Mouse (Mus musculus): Measurements from ENCODE around the gene Phb. TPM values are rescaled to one million over a fixed set of nuclear protein-coding genes. Genes with fewer than 3 reads are reported as not detected.

Phb gene
- 382 TPM for polyA plus RNA-seq (2014; fragmentation: Illumina TruSeq; extraction: RNeasy Lipid Tissue Mini Kit (QIAGEN cat#74804); ENCODE audit: low read depth, low replicate concordance)

GRCm38 (mm10) chr11:95666529-95667149 is at the start of gene Phb:
Gene Phb, plus strand, starts transcription at chr11:95666957.

DNA sequence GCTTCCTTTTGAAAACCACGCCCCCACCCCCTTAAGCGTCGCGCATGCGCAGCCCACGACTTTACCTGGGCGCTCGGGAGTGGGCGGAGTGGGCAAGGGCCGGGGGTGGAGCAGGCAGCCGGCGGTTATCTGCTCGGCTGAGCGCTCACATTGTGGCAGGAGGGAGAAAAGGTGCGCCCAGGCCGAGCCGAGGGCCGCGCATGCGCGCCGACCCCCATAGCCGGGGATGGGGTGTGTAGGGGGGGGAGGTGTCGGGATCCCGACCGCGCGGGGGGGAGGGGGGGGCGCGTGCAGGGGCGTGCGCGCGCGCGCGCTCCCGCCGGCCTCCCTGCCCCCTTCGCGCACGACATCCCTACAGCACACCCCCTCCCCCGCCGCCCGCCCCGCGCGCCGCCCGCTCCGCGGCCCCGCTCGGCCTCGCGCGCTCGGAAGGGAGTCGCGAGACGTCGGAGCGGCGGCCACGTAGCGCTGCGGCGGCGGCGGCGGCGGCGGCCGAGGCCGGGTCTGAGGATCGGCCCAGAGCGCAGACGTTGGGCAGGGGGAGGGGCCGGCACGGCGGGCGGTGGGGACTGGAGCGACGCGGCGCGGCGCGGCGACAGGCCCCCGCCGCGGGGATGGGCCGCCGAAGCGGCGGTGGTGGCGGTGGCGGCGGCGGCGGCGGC is 45.9 kb downstream of the Phb start, which contains the start of gene Zfp652:
Gene Zfp652 (plus strand): TSS at position 111 of the 662 bp plus-strand sequence.

GRCm38 (mm10) chr11:95723287-95723686 is 56.5 kb downstream of the Phb start, which contains the start of gene B130006D01Rik:
Gene B130006D01Rik, plus strand, starts transcription at chr11:95723587.

Other genes starting within 250 kb of the Phb start
- gene Nxph3, start 152.4 kb upstream of the Phb start, polyA plus RNA-seq (2014; fragmentation: Illumina TruSeq; extraction: RNeasy Lipid Tissue Mini Kit (QIAGEN cat#74804); ENCODE audit: low read depth, low replicate concordance) = 0.21 TPM
- gene Ngfr, start 79.2 kb upstream of the Phb start, polyA plus RNA-seq (2014; fragmentation: Illumina TruSeq; extraction: RNeasy Lipid Tissue Mini Kit (QIAGEN cat#74804); ENCODE audit: low read depth, low replicate concordance) = 0.97 TPM
- 18.9 TPM for gene Zfp652, start 45.7 kb downstream of the Phb start, polyA plus RNA-seq (2014; fragmentation: Illumina TruSeq; extraction: RNeasy Lipid Tissue Mini Kit (QIAGEN cat#74804); ENCODE audit: low read depth, low replicate concordance)
- not detected for gene B130006D01Rik, start 56.6 kb downstream of the Phb start, polyA plus RNA-seq (2014; fragmentation: Illumina TruSeq; extraction: RNeasy Lipid Tissue Mini Kit (QIAGEN cat#74804); ENCODE audit: low read depth, low replicate concordance)
- gene Phospho1, start 157.5 kb downstream of the Phb start, polyA plus RNA-seq (2014; fragmentation: Illumina TruSeq; extraction: RNeasy Lipid Tissue Mini Kit (QIAGEN cat#74804); ENCODE audit: low read depth, low replicate concordance) = 133 TPM
- 35.7 TPM for gene Gngt2, start 170.3 kb downstream of the Phb start, polyA plus RNA-seq (2014; fragmentation: Illumina TruSeq; extraction: RNeasy Lipid Tissue Mini Kit (QIAGEN cat#74804); ENCODE audit: low read depth, low replicate concordance)
- 12.4 TPM for gene Abi3, start 175.5 kb downstream of the Phb start, polyA plus RNA-seq (2014; fragmentation: Illumina TruSeq; extraction: RNeasy Lipid Tissue Mini Kit (QIAGEN cat#74804); ENCODE audit: low read depth, low replicate concordance)
- gene B4galnt2, start 247.9 kb downstream of the Phb start, polyA plus RNA-seq (2014; fragmentation: Illumina TruSeq; extraction: RNeasy Lipid Tissue Mini Kit (QIAGEN cat#74804); ENCODE audit: low read depth, low replicate concordance) = not detected

All from heart, adult 10 weeks (tissue).